Mouse (Mus musculus) liver, adult (tissue): ENCODE results near the gene Tmem89.
A peak's percentile ranks its signal among the peaks of the same experiment; 100 is the strongest.

ENCODE experiments used
- GATA4 ChIP-seq: IDR thresholded peaks from 2 replicates; pipeline ENCODE4 v1.6.1; 2014; ENCODE audit warnings: mild to moderate bottlenecking, low read length; ENCODE audit not compliant: insufficient replicate concordance

Tmem89 gene

GRCm38 (mm10) chr9:108914491-108914890 is at the start of gene Tmem89:
Gene Tmem89 (plus strand): TSS chr9:108914619.
- TF ChIP-seq GATA4: no peak

GRCm38 (mm10) chr9:108912308-108912707 is 2.1 kb upstream of the Tmem89 start:
- TF ChIP-seq GATA4: no peak

DNA sequence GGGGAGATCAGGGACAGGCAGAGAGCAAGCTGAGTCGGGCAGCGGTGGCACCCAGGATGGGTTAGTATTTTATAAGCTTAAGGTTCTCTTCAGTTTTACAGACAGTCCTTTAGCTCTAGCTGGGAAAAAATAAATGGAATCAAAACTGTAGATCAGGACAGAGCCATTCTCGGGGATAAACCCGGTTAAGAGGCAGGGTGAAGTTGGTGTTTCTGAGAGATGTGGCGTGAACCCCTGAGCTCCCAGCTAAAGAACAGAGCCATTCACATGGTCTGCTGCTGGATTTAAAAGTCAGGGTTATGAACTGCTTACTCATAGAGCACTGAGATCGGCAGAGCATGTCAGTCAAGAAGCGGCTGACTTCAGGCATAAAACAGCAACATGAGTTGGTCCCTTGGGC is 1.3 kb upstream of the Tmem89 start:
- TF ChIP-seq GATA4: no peak

DNA sequence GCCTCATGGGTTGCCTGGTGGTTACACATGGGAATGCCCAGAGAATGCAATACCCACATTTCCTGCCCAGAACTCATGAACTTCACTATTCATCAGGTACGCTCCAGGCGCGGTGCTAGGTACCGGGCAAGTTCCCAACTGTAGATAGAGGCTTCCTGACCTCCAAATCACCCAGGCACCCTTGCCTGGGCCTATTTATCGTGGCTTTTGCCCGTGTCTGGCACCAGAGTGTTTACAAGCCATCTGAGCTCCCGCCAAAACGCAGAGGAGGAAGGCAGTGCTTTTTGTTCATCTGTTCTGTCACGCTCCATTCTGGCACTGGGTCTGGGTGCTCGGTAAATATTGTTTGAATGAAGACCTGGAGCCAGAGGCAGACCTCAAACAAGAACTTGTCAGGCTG is 798 bp upstream of the Tmem89 start:
- no peak for TF ChIP-seq GATA4

DNA sequence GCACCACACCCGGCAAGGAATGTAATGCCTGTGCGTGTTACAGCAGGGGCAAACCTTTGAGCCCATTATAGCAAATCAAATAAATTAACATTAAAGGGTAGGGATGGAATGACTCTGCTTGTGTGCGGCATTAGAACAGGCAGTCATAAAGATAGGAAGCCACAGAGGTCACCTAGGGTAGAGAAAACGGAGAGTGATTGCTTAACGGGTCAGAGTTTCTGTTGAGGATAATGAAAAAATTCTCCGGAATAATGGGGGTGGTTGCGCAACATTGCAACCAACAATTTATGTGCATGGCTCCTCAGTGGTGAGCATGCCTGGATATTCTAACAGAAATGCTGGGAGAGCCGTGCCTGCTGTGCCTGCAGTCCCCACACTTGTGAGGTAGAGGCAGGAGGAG is 11.5 kb downstream of the Tmem89 start:
- TF ChIP-seq GATA4: no peak

DNA sequence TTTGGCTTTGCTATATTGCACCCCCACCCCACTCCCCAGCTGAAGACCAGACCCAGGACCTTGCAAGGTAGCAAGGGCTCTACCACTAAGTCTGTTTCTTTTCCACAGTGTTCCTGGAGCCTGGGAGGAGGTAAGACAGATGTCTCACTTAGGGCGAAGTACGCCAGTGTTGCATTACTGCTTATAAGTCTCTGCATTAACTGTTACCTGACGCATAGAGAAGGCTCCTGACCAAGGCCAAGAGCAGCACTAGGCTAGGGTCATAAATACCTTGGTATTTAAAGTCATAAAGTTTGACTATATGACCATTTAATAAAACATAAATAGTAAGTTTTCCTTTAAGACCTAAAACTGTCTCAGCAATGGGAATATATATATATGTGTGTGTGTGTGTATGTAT is 14.0 kb downstream of the Tmem89 start:
- no peak for TF ChIP-seq GATA4

DNA sequence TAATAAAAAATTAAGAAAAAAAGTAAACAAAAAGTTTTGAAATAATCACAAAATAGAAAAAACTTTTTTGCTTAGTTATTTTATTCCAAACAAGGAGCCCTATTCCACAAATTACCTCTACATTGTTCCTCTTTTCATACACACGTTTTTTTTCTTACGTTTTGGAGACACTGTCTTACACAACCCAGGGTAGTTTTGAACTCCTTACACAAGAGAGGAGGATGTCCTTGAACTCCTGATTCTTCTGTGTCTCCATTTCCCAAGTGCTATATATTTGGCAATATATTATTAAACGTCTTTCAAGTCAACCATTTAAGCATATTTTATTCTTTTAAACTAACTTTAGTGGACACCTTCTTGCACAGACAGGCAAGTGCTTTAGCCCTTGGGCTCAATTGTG is 21.6 kb downstream of the Tmem89 start:
- TF ChIP-seq GATA4: no peak

- peak; percentile 20; the same call in 1 of the 2 replicates for TF ChIP-seq GATA4
Measured at GRCm38 (mm10) chr9:108936418-108937364, 22.3 kb downstream of the Tmem89 start, which contains the start of gene Uqcrc1. Gene Uqcrc1 (plus strand): TSS chr9:108936633.

- no peak for TF ChIP-seq GATA4
Measured at GRCm38 (mm10) chr9:108945111-108945510, 30.7 kb downstream of the Tmem89 start.

DNA sequence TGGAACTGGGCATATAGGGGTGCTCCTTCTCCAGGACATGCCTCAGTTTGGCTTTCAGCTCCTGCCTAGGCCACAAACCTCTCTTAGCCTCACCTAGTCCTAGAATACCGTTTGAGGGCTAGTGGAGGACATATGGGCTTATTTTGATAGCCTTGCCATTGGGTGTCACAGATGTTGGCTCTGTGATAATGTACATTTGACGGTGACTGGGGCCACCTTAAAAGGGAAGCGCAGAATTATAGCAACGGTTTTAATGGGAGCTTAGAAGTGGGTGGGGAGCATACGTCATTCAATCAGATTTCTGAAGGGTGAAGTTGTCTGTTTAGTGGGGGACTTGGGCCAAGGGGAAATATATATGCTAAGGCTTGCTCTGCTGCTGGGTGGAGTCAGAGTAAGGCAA is 31.2 kb downstream of the Tmem89 start:
- TF ChIP-seq GATA4: no peak

- TF ChIP-seq GATA4: no peak
Measured at GRCm38 (mm10) chr9:108949231-108949966, 35.0 kb downstream of the Tmem89 start.

DNA sequence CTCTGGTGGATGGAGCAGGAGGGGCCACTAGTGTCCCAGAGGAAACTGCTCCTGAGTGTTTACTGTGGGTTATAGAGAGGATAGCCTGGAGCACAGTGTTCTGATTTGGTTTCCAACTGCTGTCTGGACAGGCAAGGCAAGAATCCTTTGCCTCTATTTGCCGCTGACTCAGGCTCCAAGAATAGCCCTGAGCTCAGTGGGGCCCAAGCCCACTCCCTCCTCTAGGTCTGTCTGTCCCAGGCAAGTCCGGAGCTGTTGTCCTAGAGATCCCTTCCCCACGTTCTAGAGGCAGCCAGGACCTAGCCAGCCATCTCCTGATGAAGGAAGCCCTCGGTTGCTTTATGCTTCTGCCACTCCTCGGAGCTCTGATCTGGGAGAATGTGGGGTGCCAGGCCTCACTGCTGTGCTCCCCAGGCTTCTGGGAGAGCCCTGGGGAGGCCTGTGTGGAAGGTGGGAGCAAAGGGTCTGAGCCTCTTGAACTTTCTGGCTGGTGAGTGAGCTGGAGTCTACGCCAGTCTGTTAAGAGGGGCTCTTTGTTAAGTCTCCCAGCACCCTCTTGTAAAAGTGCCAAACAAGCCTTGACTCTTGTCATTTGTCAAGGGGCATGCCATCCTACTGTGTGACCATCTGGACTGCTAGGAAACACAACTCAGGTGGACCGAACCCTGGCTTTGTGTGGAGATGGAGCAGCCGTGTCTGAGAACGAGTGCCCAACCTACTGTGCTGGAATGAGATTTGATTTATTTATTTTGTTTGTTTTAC is 35.7 kb downstream of the Tmem89 start:
- no peak for TF ChIP-seq GATA4

GRCm38 (mm10) chr9:108953081-108953636 is 38.7 kb downstream of the Tmem89 start, which contains the start of gene Col7a1:
Gene Col7a1 (plus strand): TSS chr9:108953586.
- TF ChIP-seq GATA4: no peak

GRCm38 (mm10) chr9:108955241-108955640 is 40.8 kb downstream of the Tmem89 start:
- no peak for TF ChIP-seq GATA4

- TF ChIP-seq GATA4: no peak
Measured at GRCm38 (mm10) chr9:108955846-108956245, 41.4 kb downstream of the Tmem89 start.

GRCm38 (mm10) chr9:108963577-108963976 is 49.2 kb downstream of the Tmem89 start:
- TF ChIP-seq GATA4: no peak
